ENCODE assay signal across 18 mouse cellular contexts in genomic region chr7:30743617-30744016, GRCm38 (mm10). TPM values are rescaled to one million over a fixed set of nuclear protein-coding genes. Genes with fewer than 3 reads are reported as not detected.
A peak's percentile ranks its signal among the peaks of the same experiment; 100 is the strongest.
DNase-seq lines count a peak whose midpoint lies in the region; ATAC-seq and TF ChIP-seq lines count a peak whose summit lies in the region.
"Not testable (repeated sequence)": the region's sequence is repeated elsewhere in the genome, so short reads cannot be mapped to it uniquely, and the experiment has no call there.
"Had no signal": no experiment of that assay in that cellular context is flagged by ENCODE, and none has a peak within 500 bp of the region (broad histone marks: within the 10 kb centered on the region; RNA-seq: fewer than 3 reads in every experiment).

Gene Gapdhs, minus strand, starts transcription at chr7:30743681.

- H3K36me3 ChIP-seq in heart, postnatal 0 days (replicated peaks; ENCODE audit: control insufficient read depth, insufficient read depth, low read length); kidney, embryonic 16.5 days (ENCODE audit: insufficient read depth, low read length); liver, postnatal 0 days (replicated peaks; ENCODE audit: insufficient read depth, low read length); lung, postnatal 0 days (ENCODE audit: insufficient read depth, low read length); stomach, embryonic 15.5 days: not testable (repeated sequence)

- H3K27ac ChIP-seq in heart, postnatal 0 days (ENCODE audit: low read depth) = 0 out of 2 replicates have a peak within 1 kb of the TSS, but pooled peaks have one; percentile 34
- H3K27ac ChIP-seq in kidney, embryonic 16.5 days (ENCODE audit: low read length); liver, postnatal 0 days (ENCODE audit: low read depth): not testable (repeated sequence)
- peak within 1 kb of the TSS; percentile 64; the same call in 1 of the 2 replicates for H3K27ac ChIP-seq in lung, postnatal 0 days (ENCODE audit: low read length)
- peak within 1 kb of the TSS; percentile 63; the same call in 1 of the 2 replicates for H3K27ac ChIP-seq in stomach, embryonic 15.5 days

- DNase-seq in heart, postnatal 0 days (ENCODE audit: low spot score); liver, postnatal 0 days: not testable (repeated sequence)
- DNase-seq in lung, postnatal 0 days (ENCODE audit: low spot score) = peak; percentile 60

- H3K9me3 ChIP-seq in heart, postnatal 0 days (replicated peaks; ENCODE audit: control insufficient read depth, low read length); kidney, embryonic 16.5 days (ENCODE audit: low read length); liver, postnatal 0 days (ENCODE audit: low read length); lung, postnatal 0 days (ENCODE audit: low read length); stomach, embryonic 15.5 days: not testable (repeated sequence)

- not testable (repeated sequence) for H3K4me3 ChIP-seq in heart, postnatal 0 days (ENCODE audit: low read depth, low read length); kidney, embryonic 16.5 days (ENCODE audit: low read length); liver, postnatal 0 days (ENCODE audit: low read depth, low read length); lung, postnatal 0 days (ENCODE audit: low read depth, low read length); stomach, embryonic 15.5 days (replicated peaks)

- TF ChIP-seq EP300 in heart, postnatal 0 days (IDR thresholded peaks at IDR 0.05; ENCODE audit: low read depth); liver, postnatal 0 days (IDR thresholded peaks at IDR 0.05; ENCODE audit: low read depth); lung, postnatal 0 days (IDR thresholded peaks at IDR 0.05): not testable (repeated sequence)

- 0 out of 2 replicates have a peak, but pooled peaks have one; percentile 26 for ATAC-seq in erythroid progenitor cell, adult 5-6 weeks (replicated peaks; ENCODE audit: low FRiP score, poor library complexity, severe bottlenecking)
- peak; percentile 28; the same call in 1 of the 2 replicates for ATAC-seq in heart, postnatal 0 days (ENCODE audit: insufficient read depth, low read depth)
- 0 out of 2 replicates have a peak, but pooled peaks have one; percentile 25 for ATAC-seq in kidney, embryonic 16.5 days (ENCODE audit: low FRiP score, low TSS enrichment)
- ATAC-seq in liver, postnatal 0 days = peak; percentile 31; the same call in 1 of the 2 replicates
- ATAC-seq in lung, postnatal 0 days = peak; percentile 60
- not testable (repeated sequence) for ATAC-seq in stomach, embryonic 15.5 days (ENCODE audit: insufficient read depth, low FRiP score, low read depth)

- not testable (repeated sequence) for TF ChIP-seq CTCF in heart, postnatal 0 days (IDR thresholded peaks at IDR 0.05; ENCODE audit: low read depth); liver, postnatal 0 days (IDR thresholded peaks at IDR 0.05; ENCODE audit: low read depth); lung, postnatal 0 days (IDR thresholded peaks at IDR 0.05)

- no CpG with 5 or more reads among the region's 4 CpGs for WGBS in heart, postnatal 0 days
- no CpG with 5 or more reads among the region's 4 CpGs for WGBS in kidney, embryonic 16.5 days
- WGBS in liver, postnatal 0 days (ENCODE audit: insufficient replicate concordance) = no CpG with 5 or more reads among the region's 4 CpGs
- 67% methylated on average over 1 of the region's 4 CpGs for WGBS in lung, postnatal 0 days
- WGBS in stomach, embryonic 15.5 days = 64% methylated on average over 2 of the region's 4 CpGs

- H3K27me3 ChIP-seq in heart, postnatal 0 days (ENCODE audit: control insufficient read depth, insufficient read depth, low read length); kidney, embryonic 16.5 days (ENCODE audit: insufficient read depth, low read length); liver, postnatal 0 days (ENCODE audit: insufficient read depth, low read length); lung, postnatal 0 days (replicated peaks; ENCODE audit: insufficient read depth, low read length); stomach, embryonic 15.5 days (replicated peaks): not testable (repeated sequence)

- H3K4me1 ChIP-seq in heart, postnatal 0 days (ENCODE audit: control insufficient read depth, insufficient read depth); kidney, embryonic 16.5 days (ENCODE audit: insufficient read depth, low read length); liver, postnatal 0 days (ENCODE audit: insufficient read depth); lung, postnatal 0 days (ENCODE audit: insufficient read depth, low read depth, low read length); stomach, embryonic 15.5 days: not testable (repeated sequence)

- H3K9ac ChIP-seq in heart, postnatal 0 days (replicated peaks; ENCODE audit: low read depth, low read length); kidney, embryonic 16.5 days (replicated peaks; ENCODE audit: low read length); liver, postnatal 0 days (replicated peaks); lung, postnatal 0 days (replicated peaks; ENCODE audit: low read depth); stomach, embryonic 15.5 days: not testable (repeated sequence)

- H3K4me2 ChIP-seq in heart, postnatal 0 days (ENCODE audit: low read depth, low read length); kidney, embryonic 16.5 days (replicated peaks; ENCODE audit: low read depth, low read length); liver, postnatal 0 days (ENCODE audit: low read depth, low read length); lung, postnatal 0 days (replicated peaks; ENCODE audit: low read depth, low read length); stomach, embryonic 15.5 days: not testable (repeated sequence)

RNA-seq across cellular contexts. Expression of gene Gapdhs, which starts in this region (rescaled TPM):
- not detected in 2 replicates for total RNA-seq in erythroid progenitor cell, adult 5-6 weeks (2015; ENCODE audit: low replicate concordance)
- total RNA-seq in erythroid progenitor cell, adult 5-6 weeks (2017; ENCODE audit: low replicate concordance) = not detected in 2 replicates
- not detected in 2 replicates for total RNA-seq in heart, postnatal 0 days (2014; rRNA removed; ENCODE audit: low replicate concordance)
- 0.16 TPM in 1 of 2 replicates, not detected in the other for polyA plus RNA-seq in heart, postnatal 0 days (2015; fragmentation: Nextera tagmentation; extraction: Ambion mirVana)
- polyA plus RNA-seq in kidney, embryonic 16.5 days (2015; fragmentation: Nextera tagmentation; extraction: Ambion mirVana) = 0.21 and 0.45 TPM in 2 replicates
- 0.12 TPM in 1 of 2 replicates, not detected in the other for polyA plus RNA-seq in liver, postnatal 0 days (2015; fragmentation: Nextera tagmentation; extraction: Ambion mirVana)
- polyA plus RNA-seq in lung, postnatal 0 days (2015; fragmentation: Nextera tagmentation; extraction: Ambion mirVana) = 0.18 and 0.21 TPM in 2 replicates
- polyA plus RNA-seq in stomach, embryonic 15.5 days (2015; fragmentation: Nextera tagmentation; extraction: Ambion mirVana) = 0.50 and 0.73 TPM in 2 replicates
- total RNA-seq: adrenal gland, postnatal 10 days; adrenal gland, postnatal 4 days; G1E; gastrocnemius, postnatal 10 days; gastrocnemius, postnatal 4 days; heart, adult 8-10 months; heart, postnatal 10 days; heart, postnatal 4 days; hindbrain, postnatal 0 days had no signal
- polyA plus RNA-seq: cortical plate, adult 2 months; frontal cortex, adult 2 months; G1E; heart, embryonic 12.5 days had no signal

Comparison
In these comparisons a context has a peak if more than half of its experiments do, and no peak if none do; other contexts are left out.
1. Peak in ATAC-seq in erythroid progenitor cell, adult 5-6 weeks; RNA of the gene not detected or under 1 TPM.
2. Peak in ATAC-seq and H3K27ac ChIP-seq in heart, postnatal 0 days; RNA of the gene not detected or under 1 TPM.
3. Peak in ATAC-seq in kidney, embryonic 16.5 days; RNA of the gene not detected or under 1 TPM.
4. Peak in ATAC-seq in liver, postnatal 0 days; RNA of the gene not detected or under 1 TPM.
5. Peak in DNase-seq, ATAC-seq and H3K27ac ChIP-seq in lung, postnatal 0 days; RNA of the gene not detected or under 1 TPM.